Mouse (Mus musculus) retina, embryonic 14.5 days (tissue): ENCODE measurements around the gene Enah.

Experiments used
- DNase-seq: peaks from one replicate; pipeline ENCODE4 v3.0.0-alpha.2; 2015; ENCODE audit warnings: low spot score

Gene Enah

DNA sequence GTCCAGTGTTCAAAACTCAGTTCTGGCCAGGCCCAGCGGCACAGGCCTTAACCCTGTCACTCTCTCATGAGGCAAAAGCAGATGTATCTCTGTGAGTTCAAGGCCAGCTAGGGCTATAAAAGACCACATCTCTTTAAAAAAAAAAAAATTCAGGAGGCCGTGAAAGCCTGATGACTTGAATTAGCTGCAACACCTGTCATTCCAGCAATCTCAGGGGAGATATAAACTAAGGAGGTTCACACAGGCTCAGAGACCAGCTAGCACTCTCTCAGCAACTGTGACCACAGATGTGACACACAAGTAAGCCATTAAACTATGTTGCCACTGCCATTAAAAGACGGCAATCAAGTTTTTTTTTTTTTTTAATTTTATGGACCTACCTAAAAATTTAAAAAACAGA, 56.0 kb downstream of the Enah start:
- no peak for DNase-seq

DNA sequence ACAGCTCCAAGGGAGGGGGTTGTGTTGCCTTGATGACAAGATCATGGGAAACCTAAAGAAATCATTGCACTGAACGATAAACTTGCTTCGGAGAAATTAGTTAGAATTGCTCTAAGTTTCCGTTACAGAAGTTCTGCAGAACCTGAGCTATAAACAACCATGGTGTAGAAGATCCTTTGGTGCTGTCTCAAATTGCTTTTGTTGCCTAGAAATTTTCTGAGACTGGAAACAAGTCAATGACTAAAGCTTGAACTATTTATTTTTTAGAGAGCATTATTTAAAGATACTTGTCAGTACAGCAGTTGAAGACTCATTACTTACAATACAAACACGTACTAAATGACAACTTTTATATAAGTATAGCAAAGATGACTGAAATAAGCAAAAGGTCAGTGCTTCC, 56.4 kb downstream of the Enah start:
- no peak for DNase-seq

DNA sequence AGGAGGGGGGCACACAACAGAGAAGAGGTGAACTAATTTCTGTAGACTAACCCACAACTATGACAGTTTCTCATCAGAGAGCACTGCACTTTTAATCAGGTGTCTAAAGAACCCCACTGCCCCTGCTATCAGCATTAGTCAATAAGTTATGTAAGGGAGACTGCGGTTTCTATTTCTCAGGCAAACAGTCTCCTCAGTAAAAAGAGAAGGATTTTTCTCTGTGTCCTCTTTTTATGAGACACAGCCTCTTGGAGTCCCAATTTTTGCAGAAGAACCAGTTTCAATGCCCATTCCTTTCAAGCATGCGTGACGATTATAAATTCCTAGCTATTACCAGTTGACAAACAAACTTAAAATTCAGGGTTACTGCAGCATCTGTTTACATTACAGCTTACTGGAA, 59.4 kb downstream of the Enah start:
- DNase-seq: no peak

DNA sequence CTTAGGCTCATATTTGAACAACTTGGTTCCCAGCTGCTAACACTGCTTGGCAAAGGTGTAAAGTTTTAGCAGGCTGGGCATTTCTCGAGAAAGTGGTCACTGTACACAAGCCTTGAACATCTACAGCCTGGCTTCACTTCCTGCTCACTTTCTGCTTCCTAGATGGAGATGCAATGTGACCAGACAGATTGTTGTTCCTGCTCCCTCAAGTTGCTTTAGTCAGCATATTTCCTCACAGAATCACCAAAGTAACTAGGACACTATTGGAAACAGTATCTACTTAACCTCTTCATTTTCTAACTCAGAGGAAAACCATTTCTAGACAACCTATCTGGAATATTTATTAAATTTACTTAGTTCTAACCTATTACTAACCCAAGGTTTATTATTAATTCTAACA, 61.4 kb downstream of the Enah start:
- DNase-seq: no peak

DNA sequence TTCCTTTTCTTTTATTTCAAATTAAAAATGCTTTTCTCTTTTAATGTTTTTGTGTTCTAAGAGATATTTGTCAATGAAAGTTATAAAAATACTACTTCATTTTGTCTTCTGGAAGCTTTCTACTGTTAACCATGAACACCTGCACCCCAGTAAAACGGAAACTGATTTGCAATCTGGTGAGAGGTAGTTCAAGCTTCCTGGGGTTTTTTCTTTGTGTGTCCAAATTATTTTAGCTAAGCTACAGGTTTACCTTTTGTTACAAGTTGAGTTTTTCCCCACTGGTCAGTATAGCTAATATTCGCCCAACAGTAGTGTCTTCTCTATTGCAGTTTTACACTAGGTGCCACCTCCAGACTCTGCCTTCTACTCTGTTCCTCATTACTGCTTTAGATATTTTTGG, 62.1 kb downstream of the Enah start:
- DNase-seq: no peak

DNA sequence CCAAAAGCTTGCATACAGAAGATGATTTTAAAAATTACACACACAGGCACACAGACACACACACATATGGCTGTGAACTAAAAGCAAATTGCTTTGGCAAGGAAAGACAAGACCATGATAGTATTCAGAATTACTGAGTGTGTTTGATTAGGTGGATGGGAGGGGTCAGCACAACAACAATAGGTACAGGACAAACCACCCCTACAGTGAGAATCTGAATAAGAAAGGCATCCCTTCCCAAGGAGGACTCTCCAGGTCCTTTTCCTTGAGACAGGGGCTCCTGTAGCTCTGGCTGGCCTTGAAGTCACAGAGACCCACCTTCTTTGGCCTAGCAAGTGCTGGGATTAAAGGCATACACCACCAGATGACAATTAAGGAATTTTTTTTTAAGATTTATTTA, 66.2 kb downstream of the Enah start:
- no peak for DNase-seq

DNA sequence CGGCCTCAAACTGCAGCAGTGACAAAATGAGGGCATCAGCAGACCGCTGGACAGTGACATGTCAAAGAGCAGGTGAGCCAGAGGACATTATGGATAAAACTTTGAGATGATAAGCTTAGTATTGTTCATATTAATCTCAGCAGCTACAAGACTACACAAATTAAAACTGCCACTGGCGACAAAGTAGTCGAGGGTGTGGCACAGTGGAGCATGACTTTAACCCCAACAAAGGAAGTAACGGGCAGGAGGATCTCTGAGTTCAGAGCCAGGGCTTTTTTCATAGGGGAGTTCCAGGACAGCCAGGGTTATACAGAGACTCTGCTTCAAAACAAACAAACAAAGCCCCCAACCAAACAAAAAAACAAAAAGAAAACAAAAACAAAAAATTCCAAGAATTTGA, 68.5 kb downstream of the Enah start:
- no peak for DNase-seq

DNA sequence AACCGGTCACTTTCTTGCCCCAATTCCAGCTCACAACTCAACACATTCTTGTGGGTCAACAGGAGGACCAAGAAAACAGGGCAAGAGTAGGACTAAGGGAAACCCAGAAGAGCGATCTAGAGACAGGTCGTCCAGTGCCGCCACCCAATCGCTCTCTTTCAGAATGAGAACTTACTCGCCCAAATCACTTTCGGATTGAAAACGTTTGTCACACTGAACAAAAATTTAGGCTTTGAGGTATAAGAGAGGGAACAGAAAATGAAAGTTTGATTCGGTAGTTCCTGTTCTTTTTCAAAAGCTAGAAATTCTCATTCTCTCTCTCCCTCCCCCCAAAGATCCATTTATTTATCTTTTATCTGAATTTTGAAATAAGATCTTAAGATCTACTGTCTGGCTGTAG, 69.1 kb downstream of the Enah start:
- DNase-seq: no peak

DNA sequence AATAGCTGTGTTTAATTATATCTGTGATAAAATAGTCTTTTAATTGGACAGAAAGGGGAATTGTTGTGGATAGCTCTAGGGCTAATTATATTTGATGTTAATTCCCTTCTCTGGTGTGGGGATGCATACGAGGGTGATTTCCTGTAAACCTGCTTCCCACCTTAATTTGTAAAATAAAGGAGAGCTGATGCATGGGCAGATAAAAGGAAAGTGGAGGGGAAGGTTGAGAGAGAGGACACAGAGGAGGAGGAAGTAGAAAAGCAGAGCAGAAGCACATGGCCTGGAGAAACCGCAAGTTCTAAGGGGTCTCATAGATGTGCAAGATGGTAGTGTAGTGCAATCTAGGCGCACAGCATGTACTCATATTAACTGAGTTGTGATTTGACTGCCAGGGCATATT, 71.6 kb downstream of the Enah start:
- no peak for DNase-seq

DNA sequence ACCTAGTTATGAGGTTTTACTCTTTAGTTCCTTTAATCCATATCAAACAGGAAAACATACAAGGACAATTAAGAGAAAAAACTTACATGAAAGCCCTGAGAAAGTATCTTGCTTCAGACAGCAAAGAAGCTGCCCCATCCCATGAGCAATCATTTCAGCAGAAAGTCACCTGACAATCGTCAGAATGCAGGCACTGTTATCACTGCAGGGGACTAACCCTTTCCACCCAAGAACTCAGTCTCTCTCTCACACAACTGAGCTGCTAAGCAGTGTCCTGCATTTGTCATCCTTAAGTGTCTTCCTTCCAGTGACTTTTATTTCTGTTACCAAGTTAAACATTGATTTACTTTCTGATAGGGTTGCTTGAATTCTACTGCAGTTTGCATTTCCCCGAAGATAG, 82.7 kb downstream of the Enah start:
- no peak for DNase-seq

DNA sequence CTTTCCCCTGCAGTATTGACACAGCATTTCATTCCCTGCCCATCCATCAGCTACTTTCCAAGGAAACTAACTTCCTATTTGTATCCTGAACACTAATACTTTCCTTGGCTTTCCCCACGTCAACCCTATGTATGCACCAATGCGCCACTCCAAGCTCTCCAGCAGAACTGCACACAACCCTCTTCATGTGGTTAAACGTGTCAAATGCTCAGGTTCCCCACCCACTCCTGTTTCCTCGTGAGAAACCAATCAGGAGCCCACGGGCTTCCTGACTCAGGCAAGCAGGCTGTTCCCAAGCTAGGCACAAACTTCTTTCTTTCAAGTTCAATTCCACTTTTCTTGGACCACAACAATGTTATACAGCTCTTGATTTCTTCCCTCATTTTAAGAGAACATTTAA, 91.4 kb downstream of the Enah start:
- DNase-seq: no peak

DNA sequence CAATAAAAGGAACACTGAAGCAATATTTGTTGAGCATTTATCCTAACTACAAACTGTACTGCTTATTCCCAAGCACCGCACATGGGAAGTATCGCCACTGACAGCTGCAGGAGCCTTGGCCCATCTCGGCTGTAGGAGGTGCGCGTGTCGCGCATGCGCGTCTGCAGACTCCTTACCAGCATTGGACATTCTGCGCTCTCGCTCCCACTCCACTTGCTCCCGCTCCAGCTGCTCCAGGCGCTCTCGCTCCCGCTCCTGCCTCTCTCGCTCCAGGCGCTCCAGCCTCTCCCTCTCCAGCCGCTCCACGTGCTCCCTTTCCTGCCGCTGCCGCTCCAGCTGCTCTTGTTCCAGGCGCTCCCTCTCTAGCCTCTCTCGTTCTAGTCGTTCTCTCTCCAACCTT, 96.4 kb downstream of the Enah start:
- DNase-seq: no peak

DNA sequence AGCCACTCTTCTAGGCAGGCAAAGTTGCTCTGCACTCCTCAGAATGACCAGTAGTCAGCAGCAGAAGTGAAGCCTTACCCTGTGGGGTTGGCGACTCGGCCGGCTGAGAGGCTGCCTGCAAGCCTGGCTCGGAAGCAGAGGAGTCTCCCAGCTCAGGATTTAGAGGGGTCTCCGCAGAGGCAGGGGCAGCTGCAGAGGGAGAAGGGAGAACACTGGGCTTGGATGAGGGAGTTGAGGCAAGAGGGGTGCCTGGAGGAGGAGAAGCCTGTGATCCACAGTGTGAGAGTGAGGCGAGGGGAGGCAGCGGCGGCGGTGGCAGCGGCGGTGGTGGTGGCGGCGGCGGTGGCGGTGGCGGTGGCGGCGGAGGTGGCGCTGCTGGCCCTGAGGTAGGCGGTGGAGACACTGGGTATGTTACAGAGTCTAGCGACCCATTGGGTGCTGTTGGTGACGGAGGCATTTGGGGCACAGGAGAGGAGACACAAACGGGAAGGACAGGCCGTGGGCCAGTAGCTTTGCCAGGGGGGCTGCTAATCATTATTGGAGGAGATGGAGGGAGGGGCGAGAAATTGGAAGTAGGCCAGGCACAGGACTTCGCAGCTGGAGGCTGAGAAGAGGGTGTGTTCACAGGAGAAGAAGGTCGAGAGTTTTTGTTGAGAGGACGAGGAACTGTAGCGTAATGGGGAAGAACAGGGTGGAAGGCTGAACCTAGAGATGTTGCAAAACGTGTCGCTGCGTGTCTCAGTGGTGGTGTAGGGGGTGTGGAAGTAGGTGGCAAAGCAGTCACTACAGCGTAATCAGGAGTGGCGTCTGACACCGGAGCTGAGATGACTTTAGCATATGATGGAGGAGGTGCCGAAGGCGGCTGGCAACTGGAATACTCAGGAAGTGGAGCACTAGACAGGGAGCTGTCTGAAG, 98.0 kb downstream of the Enah start:
- no peak for DNase-seq

DNA sequence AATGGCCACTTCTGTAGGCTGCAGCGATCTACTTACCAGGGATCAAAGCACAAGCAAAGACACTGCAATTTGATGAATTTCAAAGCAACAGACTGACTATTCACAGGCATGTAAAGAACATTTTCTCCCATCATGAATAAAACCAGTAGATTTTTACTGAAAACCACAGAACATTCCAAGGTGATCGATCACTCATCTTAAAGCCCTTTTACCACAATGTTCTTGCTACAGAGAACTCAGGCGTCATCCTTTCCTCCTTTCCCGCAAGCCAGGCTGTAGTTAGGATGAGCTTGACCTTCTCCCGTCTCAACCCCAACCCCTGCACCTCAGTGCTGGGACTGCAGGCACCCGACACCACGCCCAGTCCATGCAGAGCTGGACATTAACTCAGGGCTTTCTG, 107.9 kb downstream of the Enah start:
- no peak for DNase-seq

DNA sequence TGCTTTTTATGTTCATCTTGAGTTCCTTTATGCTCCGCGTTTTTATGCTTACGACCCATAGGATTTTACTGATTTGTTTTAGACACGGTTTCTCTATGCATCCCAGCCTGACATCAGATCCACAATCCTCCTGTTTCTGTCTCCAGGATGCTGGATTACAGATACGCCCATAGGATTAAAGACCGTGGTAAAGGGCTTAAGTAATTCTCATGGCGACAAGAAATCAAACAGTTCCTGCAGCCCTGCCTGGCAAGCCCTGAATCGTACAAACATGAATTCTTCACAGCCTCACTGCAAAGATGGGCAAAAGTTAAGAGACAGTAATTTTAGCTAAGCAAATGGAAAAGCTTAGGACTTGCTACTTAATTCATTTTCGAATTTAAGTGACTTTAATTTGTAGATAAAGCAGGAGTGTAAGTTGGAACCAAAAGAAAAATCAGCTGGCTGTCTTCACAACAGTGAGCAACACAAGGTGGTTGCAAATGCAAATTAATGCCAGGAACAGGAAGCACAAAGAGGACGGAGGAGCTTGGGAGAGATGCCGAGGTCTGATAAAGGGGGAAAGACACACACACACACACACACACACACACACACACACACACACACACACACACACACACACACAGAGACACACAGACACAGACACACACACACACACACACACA, 118.0 kb downstream of the Enah start:
- DNase-seq: no peak

DNA sequence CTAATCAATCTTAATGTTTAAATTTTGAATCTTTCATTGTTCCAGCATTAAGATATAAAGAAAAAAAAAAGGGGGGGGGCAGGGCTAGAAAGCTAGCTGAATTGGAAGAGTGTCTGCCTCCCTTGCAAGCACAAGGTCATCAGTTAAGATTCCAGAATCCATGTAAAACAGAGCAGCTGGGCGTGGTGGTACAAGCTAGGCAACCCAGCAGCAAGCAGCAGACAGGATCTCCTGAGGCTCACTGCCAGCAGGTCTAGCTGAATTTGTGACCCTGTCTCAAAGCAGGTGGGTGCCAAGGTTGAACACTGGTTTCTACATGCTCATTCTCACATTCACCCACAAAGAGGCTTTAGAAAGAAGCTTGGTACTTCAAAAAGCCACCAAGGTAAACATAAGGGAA, 118.9 kb downstream of the Enah start:
- DNase-seq: no peak

DNA sequence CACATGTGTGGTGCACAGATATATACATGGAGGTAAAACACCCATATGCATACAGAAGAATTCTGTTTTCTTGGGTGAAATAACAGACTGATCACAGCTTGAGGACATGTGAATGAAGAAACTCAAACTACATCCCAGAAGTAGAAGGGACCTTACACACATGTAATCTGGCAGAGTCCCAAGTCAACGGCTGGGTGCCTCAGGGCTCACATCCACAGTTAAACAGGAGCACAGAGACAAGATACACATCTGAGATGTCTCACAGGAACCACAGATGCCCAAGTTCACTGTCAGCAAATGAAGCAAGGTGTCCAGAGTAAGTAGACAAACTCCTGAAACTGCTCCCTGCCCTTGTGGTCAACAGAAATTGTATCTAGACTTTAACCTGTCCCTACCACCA, 120.8 kb downstream of the Enah start:
- no peak for DNase-seq

DNA sequence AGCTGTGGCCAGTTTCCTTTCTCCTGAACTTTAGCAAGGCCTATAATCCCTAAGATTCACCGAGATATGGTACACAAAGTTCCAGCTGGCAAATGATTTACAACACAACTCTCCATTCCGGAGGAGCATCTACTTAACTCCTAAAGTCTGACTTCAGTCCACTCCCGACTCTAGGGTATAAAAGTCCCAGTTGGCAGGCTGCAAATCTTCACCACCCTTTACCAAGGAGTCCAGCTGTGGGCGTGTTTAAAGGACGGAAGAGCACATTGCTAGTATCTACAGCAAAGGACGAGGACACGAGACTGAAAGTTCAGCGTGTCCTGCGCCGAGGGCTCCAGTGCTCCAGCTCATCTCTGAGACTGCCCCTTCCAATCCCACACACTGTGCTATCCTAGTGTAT, 122.8 kb downstream of the Enah start:
- DNase-seq: no peak

DNA sequence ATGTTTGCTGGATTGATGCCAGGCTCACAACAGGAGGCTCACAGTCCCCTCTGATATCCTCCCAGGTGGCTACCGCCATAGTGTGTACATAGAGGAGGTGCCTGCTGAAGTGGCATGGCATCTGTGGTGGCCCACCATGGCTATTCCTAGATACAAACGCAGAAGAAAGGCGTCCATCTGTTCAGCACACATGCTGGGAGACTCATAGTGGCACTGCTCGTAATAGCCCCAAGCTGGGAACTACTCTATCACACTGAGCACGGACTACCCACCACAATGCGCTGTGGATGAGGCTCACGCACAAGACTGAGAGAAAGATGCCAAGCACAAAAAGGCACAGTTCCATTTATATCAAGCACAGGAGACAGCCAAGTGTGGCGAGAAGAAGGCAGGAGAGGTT, 126.1 kb downstream of the Enah start:
- no peak for DNase-seq

DNA sequence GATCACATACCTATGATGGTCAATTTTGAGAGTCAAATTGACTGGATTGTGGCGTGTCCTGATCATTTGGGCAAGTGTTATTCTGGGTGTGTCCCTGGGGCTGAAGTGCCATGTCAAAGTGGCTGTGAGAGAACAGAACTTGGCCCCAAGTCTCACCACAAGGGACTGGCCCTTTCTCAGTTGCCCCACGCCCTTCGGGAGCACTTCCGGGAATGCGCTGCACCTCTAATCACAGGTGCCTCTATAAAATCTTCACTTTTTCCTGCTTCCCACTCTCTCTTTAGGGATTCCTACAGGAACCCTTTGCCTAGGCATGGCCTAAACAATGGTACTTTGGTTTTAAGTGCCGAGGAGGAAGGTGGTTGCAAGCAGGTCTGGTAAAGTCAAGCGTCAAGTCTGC, 130.1 kb downstream of the Enah start:
- no peak for DNase-seq

DNA sequence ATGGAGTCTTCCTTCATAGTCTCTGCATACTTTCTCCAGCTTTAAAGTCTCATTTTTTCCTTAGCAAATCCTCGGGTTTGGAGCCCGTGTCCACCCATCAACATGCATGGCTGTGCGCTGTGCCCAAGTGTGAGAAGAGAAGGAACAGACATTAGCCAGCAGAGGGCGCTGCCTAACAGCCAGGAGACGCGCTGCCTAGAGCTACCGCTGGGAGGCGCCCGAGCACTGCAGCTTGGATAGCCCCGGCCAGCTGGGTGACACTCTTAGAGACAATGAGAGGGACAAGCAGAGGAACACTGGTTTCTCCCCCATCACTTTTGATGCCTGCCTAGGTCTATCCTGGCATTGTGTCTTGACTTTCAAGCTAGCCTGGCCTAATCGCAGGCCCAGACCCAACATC, 131.0 kb downstream of the Enah start:
- peak; percentile 94 for DNase-seq

DNA sequence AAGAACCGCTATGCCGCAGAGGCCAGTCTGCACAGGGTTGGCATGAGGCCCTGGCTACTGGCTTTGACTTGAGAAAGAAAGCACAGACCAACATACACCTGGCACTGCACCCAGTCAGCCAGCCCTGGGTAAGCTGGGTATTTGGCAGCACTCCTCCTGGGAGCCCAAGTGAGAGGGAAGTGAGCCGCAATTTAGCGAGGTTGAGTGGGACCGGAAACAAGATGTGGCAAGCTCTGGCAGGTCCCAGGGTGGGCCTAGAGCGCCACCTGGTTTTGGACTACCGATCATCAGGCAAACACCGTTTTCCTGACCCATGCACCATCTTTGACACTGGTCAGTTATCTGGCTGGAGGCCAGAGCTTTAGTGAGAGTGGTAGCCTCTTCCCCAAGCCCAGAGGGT, 138.3 kb downstream of the Enah start:
- peak; percentile 36 for DNase-seq

DNA sequence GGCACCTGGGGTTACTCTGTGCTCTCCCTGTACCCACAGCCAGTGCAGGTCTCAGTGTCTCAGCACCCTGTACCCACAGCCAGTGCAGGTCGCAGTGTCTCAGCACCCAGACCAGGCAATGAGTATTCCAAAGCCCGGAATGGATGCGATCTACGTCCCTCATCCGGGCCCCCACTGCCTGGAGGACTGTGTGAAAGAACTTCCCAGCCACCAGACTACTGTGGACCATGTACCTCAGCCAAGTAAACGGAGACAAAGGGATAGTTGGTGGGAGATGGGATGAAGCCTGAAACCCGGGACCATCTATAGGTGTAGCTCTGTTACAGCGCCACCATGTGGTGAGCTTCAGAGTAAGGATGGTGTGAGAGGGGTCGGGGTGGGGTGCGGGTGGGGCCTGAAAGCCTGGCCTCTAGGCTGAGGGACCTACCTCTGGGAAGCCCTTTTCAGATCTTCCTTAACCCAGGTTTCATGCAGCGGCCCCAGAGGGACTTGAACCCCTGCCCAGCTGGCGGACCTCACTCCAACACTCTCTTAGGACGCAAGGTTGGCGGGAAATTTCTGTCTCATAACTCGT, 139.0 kb downstream of the Enah start:
- DNase-seq: no peak
